In the genomic region with DNA sequence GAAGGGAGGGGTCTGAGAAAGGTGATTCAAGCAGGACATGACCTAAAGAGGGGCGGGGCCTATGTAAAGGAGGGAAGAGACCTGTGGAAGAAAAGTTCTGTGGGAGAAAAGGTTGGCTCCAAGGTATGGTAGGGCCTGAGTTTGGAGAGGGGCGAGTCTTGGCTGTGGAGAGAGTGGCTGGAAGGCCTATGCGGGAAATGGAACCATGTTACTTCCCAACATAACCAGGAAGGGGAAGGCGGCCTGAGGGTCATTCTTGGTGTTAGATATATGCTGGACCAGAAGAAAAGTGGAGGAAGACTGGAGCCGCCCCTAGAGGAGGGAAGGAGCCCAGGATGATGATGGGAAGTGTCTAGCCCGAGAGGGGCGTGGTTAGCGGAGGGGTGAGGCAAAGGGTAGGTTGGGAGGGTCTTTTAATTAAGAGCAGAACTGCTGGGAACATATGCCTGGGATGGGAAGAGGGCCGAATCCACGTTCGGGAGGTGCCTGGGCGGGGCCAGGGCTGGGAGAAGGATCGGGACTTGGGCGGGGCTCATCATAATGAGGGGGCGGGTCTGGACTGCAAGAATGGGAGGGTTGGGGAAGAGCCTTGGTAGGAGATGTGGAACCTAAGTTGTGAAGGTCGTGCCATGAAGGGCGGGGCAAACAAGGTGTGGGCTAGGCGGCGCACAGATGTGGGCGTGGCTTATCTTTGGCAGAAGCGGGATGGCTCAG, we compare ENCODE assay signal across 8 mouse cellular contexts. TPM values are rescaled to one million over a fixed set of nuclear protein-coding genes. Genes with fewer than 3 reads are reported as not detected.
DNase-seq lines count a peak whose midpoint lies in the region; ATAC-seq lines count a peak whose summit lies in the region.

No protein-coding gene starts in this region.

- WGBS in embryonic facial prominence, embryonic 12.5 days: 2% methylated on average over 21 of the region's 21 CpGs
- WGBS in intestine, embryonic 15.5 days: 3% methylated on average over 21 of the region's 21 CpGs
- WGBS in lung, embryonic 16.5 days: 2% methylated on average over 21 of the region's 21 CpGs

- H3K36me3 ChIP-seq in embryonic facial prominence, embryonic 12.5 days: no peaks in the 10 kb centered on the region
- no peaks in the 10 kb centered on the region for H3K36me3 ChIP-seq in intestine, embryonic 15.5 days
- H3K36me3 ChIP-seq in lung, embryonic 16.5 days (ENCODE audit: control insufficient read depth, insufficient read depth, low read length): no peaks in the 10 kb centered on the region

- H3K9ac ChIP-seq in embryonic facial prominence, embryonic 12.5 days: peak overlapping the region; percentile 16; the same call in 1 of the 2 replicates
- H3K9ac ChIP-seq in intestine, embryonic 15.5 days: no peak overlapping the region
- no peak overlapping the region; the same call in 1 of the 2 replicates for H3K9ac ChIP-seq in lung, embryonic 16.5 days (ENCODE audit: low read length)

- H3K27ac ChIP-seq in embryonic facial prominence, embryonic 12.5 days: 0 out of 2 replicates have a peak overlapping the region, but pooled peaks have one; percentile 0
- peak overlapping the region; percentile 37 for H3K27ac ChIP-seq in intestine, embryonic 15.5 days
- H3K27ac ChIP-seq in lung, embryonic 16.5 days (ENCODE audit: low read length): peak overlapping the region; percentile 75

- intact Hi-C loops in left cerebral cortex, postnatal 14 days (cut with DNase I): no loop called here

- DNase-seq in CD4-positive, CD25-positive, alpha-beta regulatory T cell, adult 2 months (ENCODE audit: low read depth, low spot score): peak; percentile 67
- DNase-seq in CD4-positive helper T cell, adult 2 months (ENCODE audit: low read depth, low spot score): peak; percentile 50
- DNase-seq in testis, postnatal 10 days (ENCODE audit: low spot score): peak; percentile 72
- no peak for DNase-seq in left cerebral cortex, postnatal 14 days (ENCODE audit: low spot score in 2 of 2)

- no peaks in the 10 kb centered on the region for H3K9me3 ChIP-seq in embryonic facial prominence, embryonic 12.5 days
- H3K9me3 ChIP-seq in intestine, embryonic 15.5 days: no peaks in the 10 kb centered on the region
- no peaks in the 10 kb centered on the region for H3K9me3 ChIP-seq in lung, embryonic 16.5 days (ENCODE audit: control insufficient read depth, low read length)

- peak overlapping the region; percentile 75 for H3K4me2 ChIP-seq in embryonic facial prominence, embryonic 12.5 days (replicated peaks)
- peak overlapping the region; percentile 88 for H3K4me2 ChIP-seq in intestine, embryonic 15.5 days (replicated peaks)
- peak overlapping the region; percentile 77 for H3K4me2 ChIP-seq in lung, embryonic 16.5 days (ENCODE audit: low read depth, low read length)

- H3K4me3 ChIP-seq in embryonic facial prominence, embryonic 12.5 days: peak overlapping the region; percentile 63
- peak overlapping the region; percentile 59 for H3K4me3 ChIP-seq in intestine, embryonic 15.5 days (replicated peaks)
- H3K4me3 ChIP-seq in lung, embryonic 16.5 days (ENCODE audit: low read length): peak overlapping the region; percentile 69

- H3K27me3 ChIP-seq in embryonic facial prominence, embryonic 12.5 days: 0 out of 2 replicates have a peak, but pooled peaks cover 2% of the 10 kb centered on the region
- peaks cover 3% of the 10 kb centered on the region; the same call in 1 of the 2 replicates for H3K27me3 ChIP-seq in intestine, embryonic 15.5 days (replicated peaks)
- peaks cover 3% of the 10 kb centered on the region; the same call in 1 of the 2 replicates for H3K27me3 ChIP-seq in lung, embryonic 16.5 days (ENCODE audit: control insufficient read depth, insufficient read depth, low read depth, low read length)

- H3K4me1 ChIP-seq in embryonic facial prominence, embryonic 12.5 days: peaks cover 19% of the 10 kb centered on the region
- H3K4me1 ChIP-seq in intestine, embryonic 15.5 days (replicated peaks): peaks cover 15% of the 10 kb centered on the region; the same call in 1 of the 2 replicates
- H3K4me1 ChIP-seq in lung, embryonic 16.5 days (replicated peaks; ENCODE audit: control insufficient read depth, insufficient read depth, low read length): peaks cover 20% of the 10 kb centered on the region

- ATAC-seq in CD4-positive, CD25-positive, alpha-beta regulatory T cell, adult 4 months: no peak
- peak; percentile 65 for ATAC-seq in embryonic facial prominence, embryonic 12.5 days (ENCODE audit: insufficient number of reproducible peaks, insufficient read depth, low FRiP score, low TSS enrichment)
- ATAC-seq in intestine, embryonic 15.5 days: peak; percentile 68
- ATAC-seq in lung, embryonic 16.5 days (ENCODE audit: low read depth): peak; percentile 37

RNA-seq across cellular contexts. Expression of a gene that starts 0.7 kb away (rescaled TPM):
- 10 to 100 TPM in 1 of 2 experiments, 1 to 10 TPM in 1; 7.2 to 20.1 TPM for polyA plus RNA-seq in CD4-positive, CD25-positive, alpha-beta regulatory T cell, adult 4 months (2017; shearing (Covaris generic))
- polyA plus RNA-seq in embryonic facial prominence, embryonic 12.5 days (2016; fragmentation: Nextera tagmentation; extraction: Ambion mirVana): 27.7 and 29.6 TPM in 2 replicates
- polyA plus RNA-seq in intestine, embryonic 15.5 days (2015; fragmentation: Nextera tagmentation; extraction: Ambion mirVana): 18.7 and 20.8 TPM in 2 replicates
- 28.8 and 29.4 TPM in 2 replicates for polyA plus RNA-seq in lung, embryonic 16.5 days (2015; fragmentation: Nextera tagmentation; extraction: Ambion mirVana)
- 10 to 100 TPM; 37.2 to 37.9 TPM for total RNA-seq in left cerebral cortex, postnatal 14 days (2021)

RNA-seq across cellular contexts. Expression of a gene that starts 9.7 kb away (rescaled TPM):
- polyA plus RNA-seq in CD4-positive, CD25-positive, alpha-beta regulatory T cell, adult 4 months (2017; shearing (Covaris generic)): not detected
- polyA plus RNA-seq in embryonic facial prominence, embryonic 12.5 days (2016; fragmentation: Nextera tagmentation; extraction: Ambion mirVana): 27.1 and 29.6 TPM in 2 replicates
- 3.2 and 4.2 TPM in 2 replicates for polyA plus RNA-seq in intestine, embryonic 15.5 days (2015; fragmentation: Nextera tagmentation; extraction: Ambion mirVana)
- 5.6 and 7.0 TPM in 2 replicates for polyA plus RNA-seq in lung, embryonic 16.5 days (2015; fragmentation: Nextera tagmentation; extraction: Ambion mirVana)
- total RNA-seq in left cerebral cortex, postnatal 14 days (2021): 100 to 1,000 TPM; 217 to 225 TPM

RNA-seq across cellular contexts. Expression of a gene that starts 15.5 kb away (rescaled TPM):
- polyA plus RNA-seq in CD4-positive, CD25-positive, alpha-beta regulatory T cell, adult 4 months (2017; shearing (Covaris generic)): not detected
- polyA plus RNA-seq in embryonic facial prominence, embryonic 12.5 days (2016; fragmentation: Nextera tagmentation; extraction: Ambion mirVana): 70.1 and 74.4 TPM in 2 replicates
- 0.95 and 1.2 TPM in 2 replicates for polyA plus RNA-seq in intestine, embryonic 15.5 days (2015; fragmentation: Nextera tagmentation; extraction: Ambion mirVana)
- polyA plus RNA-seq in lung, embryonic 16.5 days (2015; fragmentation: Nextera tagmentation; extraction: Ambion mirVana): 166 and 169 TPM in 2 replicates
- total RNA-seq in left cerebral cortex, postnatal 14 days (2021): 1 to 10 TPM; 5.8 to 7.5 TPM

RNA-seq across cellular contexts. Expression of a gene that starts 29.1 kb away (rescaled TPM):
- 10 to 100 TPM; 82.2 to 83.2 TPM for polyA plus RNA-seq in CD4-positive, CD25-positive, alpha-beta regulatory T cell, adult 4 months (2017; shearing (Covaris generic))
- polyA plus RNA-seq in embryonic facial prominence, embryonic 12.5 days (2016; fragmentation: Nextera tagmentation; extraction: Ambion mirVana): 145 and 146 TPM in 2 replicates
- polyA plus RNA-seq in intestine, embryonic 15.5 days (2015; fragmentation: Nextera tagmentation; extraction: Ambion mirVana): 121 and 132 TPM in 2 replicates
- polyA plus RNA-seq in lung, embryonic 16.5 days (2015; fragmentation: Nextera tagmentation; extraction: Ambion mirVana): 125 and 133 TPM in 2 replicates
- 10 to 100 TPM; 96.6 to 99.7 TPM for total RNA-seq in left cerebral cortex, postnatal 14 days (2021)

RNA-seq across cellular contexts. Expression of a gene that starts 33.2 kb away (rescaled TPM):
- polyA plus RNA-seq in CD4-positive, CD25-positive, alpha-beta regulatory T cell, adult 4 months (2017; shearing (Covaris generic)): 1,000 to 10,000 TPM; 3,148 to 3,732 TPM
- 863 and 916 TPM in 2 replicates for polyA plus RNA-seq in embryonic facial prominence, embryonic 12.5 days (2016; fragmentation: Nextera tagmentation; extraction: Ambion mirVana)
- 957 and 992 TPM in 2 replicates for polyA plus RNA-seq in intestine, embryonic 15.5 days (2015; fragmentation: Nextera tagmentation; extraction: Ambion mirVana)
- polyA plus RNA-seq in lung, embryonic 16.5 days (2015; fragmentation: Nextera tagmentation; extraction: Ambion mirVana): 917 and 987 TPM in 2 replicates
- total RNA-seq in left cerebral cortex, postnatal 14 days (2021): 1,000 to 10,000 TPM in 1 of 2 experiments, 100 to 1,000 TPM in 1; 967 to 1,028 TPM

Comparison
In these comparisons a context has a peak if more than half of its experiments do, and no peak if none do; other contexts are left out.
1. DNase-seq: peak in CD4-positive, CD25-positive, alpha-beta regulatory T cell, adult 2 months (single experiment), CD4-positive helper T cell, adult 2 months (single experiment) and testis, postnatal 10 days (single experiment); none in left cerebral cortex, postnatal 14 days (0 of 2).
2. H3K27ac ChIP-seq: peak in every context shown above with its lines; median percentile 75 in lung, embryonic 16.5 days; 37 in intestine, embryonic 15.5 days; 0 in embryonic facial prominence, embryonic 12.5 days.
3. RNA of a gene that starts 15.5 kb away (polyA plus RNA-seq): 166 to 169 TPM in lung, embryonic 16.5 days and 70.1 to 74.4 TPM in embryonic facial prominence, embryonic 12.5 days; 0.95 to 1.2 TPM in intestine, embryonic 15.5 days and not detected in CD4-positive, CD25-positive, alpha-beta regulatory T cell, adult 4 months; every median in the first group is over 10 times any median in the second.
4. Peak in every context shown above with its lines, with median percentiles within 50 percentile points of each other: H3K4me2 ChIP-seq and H3K4me3 ChIP-seq.